Mouse (Mus musculus) megakaryocyte, embryonic 14.5 days (primary cell): ENCODE data around the gene Cdk4. TPM values are rescaled to one million over a fixed set of nuclear protein-coding genes. Genes with fewer than 3 reads are reported as not detected.

Experiments
- H3K27me3 ChIP-seq: replicated peaks from 2 replicates; pipeline ENCODE3; 2012; ENCODE audit warnings: inconsistent platforms
- H3K36me3 ChIP-seq: replicated peaks from 2 replicates; pipeline ENCODE3; 2012; ENCODE audit warnings: low read length, inconsistent platforms, mixed read lengths
- H3K4me1 ChIP-seq: 2 replicates; pipeline ENCODE4 v1.6.1; 2012; ENCODE audit warnings: inconsistent platforms
- H3K4me3 ChIP-seq: replicated peaks from 2 replicates; pipeline ENCODE3; 2012; ENCODE audit warnings: moderate library complexity, mild to moderate bottlenecking, inconsistent platforms
- H3K9me3 ChIP-seq: 2 replicates; pipeline ENCODE4 v1.6.1; 2012; ENCODE audit warnings: inconsistent platforms
- FLI1 ChIP-seq: IDR thresholded peaks from 2 replicates; pipeline ENCODE4 v1.6.1; 2012; ENCODE audit warnings: low read length, inconsistent platforms, mixed read lengths
- GATA1 ChIP-seq: IDR thresholded peaks from 3 replicates; pipeline ENCODE4 v1.6.1; 2012; ENCODE audit warnings: mixed read lengths, low read length, inconsistent platforms, borderline replicate concordance
- polyA plus RNA-seq: library from polyadenylated mRNA; stranded (reverse); fragments of >175 nt; gene quantifications from 2 replicates; pipeline ENCODE4 v1.2.3, GENCODE M21; 2012; ENCODE audit warnings: low replicate concordance; ENCODE audit not compliant: insufficient read depth

The Cdk4 gene
- polyA plus RNA-seq, 1 experiment: 833 TPM

DNA sequence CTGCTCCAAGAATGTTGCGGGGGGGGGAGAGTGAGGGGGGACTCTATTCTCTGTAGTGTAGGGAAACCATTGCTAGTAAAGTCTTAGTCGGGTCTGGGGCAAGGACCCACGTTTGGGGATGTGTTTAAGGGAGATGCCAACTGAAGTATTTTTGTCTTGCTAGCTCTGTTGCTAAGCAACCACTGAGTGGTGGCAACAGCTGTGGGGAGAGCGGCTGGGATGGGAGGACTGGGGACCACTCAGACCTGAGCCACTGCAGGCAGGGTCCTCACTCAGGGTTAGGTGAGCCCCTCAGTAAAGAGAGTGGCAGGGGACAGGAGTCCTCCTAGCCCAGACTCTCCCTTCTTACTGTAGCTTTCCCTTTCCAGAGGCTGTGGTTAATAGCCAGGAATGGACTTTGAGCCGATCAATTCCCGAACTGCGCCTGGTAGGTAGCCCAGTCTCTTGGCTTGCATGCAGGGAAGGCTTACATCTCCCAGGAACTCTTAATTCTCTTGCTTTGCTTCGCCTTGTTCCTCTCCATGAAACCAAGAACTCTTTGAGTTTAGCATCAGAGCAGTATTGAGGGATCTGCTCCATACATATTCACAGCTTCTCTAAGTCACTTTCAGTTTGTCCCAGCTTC lies 18.8 kb downstream of the Cdk4 start:
- peaks cover 27% of the 10 kb centered on the region for H3K4me1 ChIP-seq
- TF ChIP-seq FLI1 (no peak), GATA1 (no peak)
- peaks cover 6% of the 10 kb centered on the region; the same call in 1 of the 2 replicates for H3K9me3 ChIP-seq
- H3K4me3 ChIP-seq: no peak overlapping the region
- H3K36me3 ChIP-seq: peaks cover 92% of the 10 kb centered on the region
- H3K27me3 ChIP-seq: no peaks in the 10 kb centered on the region

DNA sequence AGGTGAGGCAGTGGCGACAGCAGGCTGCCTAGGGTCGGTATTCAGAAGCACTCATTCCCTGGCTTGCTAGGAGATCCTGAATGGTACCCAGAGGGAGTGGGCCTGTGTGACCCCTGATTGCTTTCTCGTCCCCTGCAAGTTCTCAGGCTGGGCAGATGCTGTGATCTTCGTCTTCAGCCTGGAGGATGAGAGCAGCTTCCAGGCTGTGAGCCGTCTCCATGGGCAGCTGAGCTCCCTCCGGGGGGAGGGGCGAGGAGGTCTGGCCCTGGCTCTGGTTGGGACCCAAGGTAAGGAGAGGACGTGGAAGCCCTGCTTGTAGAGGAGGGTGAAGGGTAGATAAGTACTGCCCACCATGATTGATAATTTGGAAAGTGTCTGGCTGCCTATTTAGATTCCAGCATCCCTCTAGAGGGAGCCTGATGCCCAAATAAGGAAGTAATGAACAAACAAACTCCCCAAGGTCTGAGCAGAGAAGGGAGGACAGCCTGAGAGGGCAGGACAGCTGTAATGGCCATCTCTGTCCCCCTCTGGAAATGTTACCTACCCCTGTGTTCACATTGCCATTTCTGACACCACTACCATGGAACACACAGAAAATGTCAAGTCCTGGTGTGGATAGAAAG lies 20.1 kb downstream of the Cdk4 start:
- no peaks in the 10 kb centered on the region for H3K27me3 ChIP-seq
- TF ChIP-seq FLI1 (no peak), GATA1 (no peak)
- H3K36me3 ChIP-seq: peaks cover 95% of the 10 kb centered on the region
- H3K4me1 ChIP-seq: peaks cover 15% of the 10 kb centered on the region
- H3K4me3 ChIP-seq: no peak overlapping the region
- peaks cover 6% of the 10 kb centered on the region; the same call in 1 of the 2 replicates for H3K9me3 ChIP-seq

DNA sequence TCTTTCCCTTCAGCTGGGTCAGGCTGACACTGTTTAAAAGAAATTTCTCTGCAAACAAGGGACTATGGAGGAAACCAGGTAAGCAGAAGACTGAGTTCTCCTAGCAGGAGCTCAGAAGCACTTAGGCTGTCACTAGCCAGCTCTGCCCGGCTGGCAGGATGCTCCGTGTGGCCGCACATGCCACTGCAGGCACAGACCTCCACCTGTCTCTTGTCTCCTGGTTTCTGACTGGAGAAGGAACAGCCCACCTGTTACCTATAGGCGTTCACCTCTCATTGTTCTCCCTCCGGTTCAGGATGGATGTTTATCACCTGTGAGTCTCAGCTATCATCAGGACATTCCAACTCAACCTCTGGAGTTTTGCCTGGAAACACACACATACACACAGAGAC lies 20.6 kb downstream of the Cdk4 start:
- Histone ChIP-seq H3K36me3 (peaks cover 96% of the 10 kb centered on the region), H3K27me3 (no peaks in the 10 kb centered on the region), H3K4me1 (peaks cover 13% of the 10 kb centered on the region)

DNA sequence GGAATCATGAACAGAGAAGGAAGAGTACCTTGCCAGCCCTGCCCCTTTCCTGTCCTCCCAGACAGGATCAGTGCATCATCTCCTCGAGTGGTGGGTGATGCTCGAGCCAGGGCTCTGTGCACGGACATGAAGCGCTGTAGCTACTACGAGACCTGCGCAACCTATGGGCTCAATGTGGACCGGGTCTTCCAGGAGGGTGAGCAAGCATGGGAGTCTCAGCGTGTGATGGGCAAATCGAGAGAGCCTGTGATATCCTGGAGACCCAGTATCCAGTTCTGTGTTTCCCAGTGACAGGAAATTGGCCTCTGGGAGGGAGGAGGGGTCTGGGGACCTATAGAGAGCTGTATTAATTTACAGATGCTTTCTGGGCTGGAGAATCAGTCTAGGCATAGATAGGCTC lies 21.7 kb downstream of the Cdk4 start:
- H3K9me3 ChIP-seq: peaks cover 6% of the 10 kb centered on the region; the same call in 1 of the 2 replicates
- TF ChIP-seq GATA1: no peak
- no peak for TF ChIP-seq FLI1
- H3K27me3 ChIP-seq: no peaks in the 10 kb centered on the region
- H3K4me1 ChIP-seq: peaks cover 13% of the 10 kb centered on the region
- peaks cover 96% of the 10 kb centered on the region for H3K36me3 ChIP-seq
- no peak overlapping the region for H3K4me3 ChIP-seq

More for the DNA sequence above, 20.6 kb downstream of the Cdk4 start:
- Histone ChIP-seq H3K9me3 (peaks cover 6% of the 10 kb centered on the region; the same call in 1 of the 2 replicates), H3K4me3 (no peak overlapping the region)
- TF ChIP-seq GATA1 (no peak), FLI1 (no peak)

DNA sequence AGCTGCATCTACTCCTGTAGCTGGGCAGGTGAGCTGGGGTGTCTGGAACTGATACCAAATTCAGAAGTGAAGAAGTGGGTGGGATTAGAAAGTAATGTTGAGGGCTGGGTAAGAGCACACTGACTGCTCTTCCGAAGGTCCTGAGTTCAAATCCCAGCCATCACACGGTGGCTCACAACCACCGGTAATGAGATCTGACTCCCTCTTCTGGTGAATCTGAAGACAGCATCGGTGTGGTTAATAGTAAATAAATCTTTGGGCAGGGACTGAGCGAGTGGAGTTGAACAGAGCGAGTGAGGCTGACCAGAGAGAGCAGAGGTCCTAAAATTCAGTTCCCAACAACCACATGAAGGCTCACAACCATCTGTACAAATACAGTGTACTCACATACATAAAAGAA lies 22.3 kb downstream of the Cdk4 start:
- no peaks in the 10 kb centered on the region for H3K27me3 ChIP-seq
- no peak overlapping the region for H3K4me3 ChIP-seq
- peaks cover 17% of the 10 kb centered on the region for H3K4me1 ChIP-seq
- peaks cover 4% of the 10 kb centered on the region; the same call in 1 of the 2 replicates for H3K9me3 ChIP-seq
- H3K36me3 ChIP-seq: peaks cover 96% of the 10 kb centered on the region
- TF ChIP-seq GATA1: no peak
- TF ChIP-seq FLI1: no peak

DNA sequence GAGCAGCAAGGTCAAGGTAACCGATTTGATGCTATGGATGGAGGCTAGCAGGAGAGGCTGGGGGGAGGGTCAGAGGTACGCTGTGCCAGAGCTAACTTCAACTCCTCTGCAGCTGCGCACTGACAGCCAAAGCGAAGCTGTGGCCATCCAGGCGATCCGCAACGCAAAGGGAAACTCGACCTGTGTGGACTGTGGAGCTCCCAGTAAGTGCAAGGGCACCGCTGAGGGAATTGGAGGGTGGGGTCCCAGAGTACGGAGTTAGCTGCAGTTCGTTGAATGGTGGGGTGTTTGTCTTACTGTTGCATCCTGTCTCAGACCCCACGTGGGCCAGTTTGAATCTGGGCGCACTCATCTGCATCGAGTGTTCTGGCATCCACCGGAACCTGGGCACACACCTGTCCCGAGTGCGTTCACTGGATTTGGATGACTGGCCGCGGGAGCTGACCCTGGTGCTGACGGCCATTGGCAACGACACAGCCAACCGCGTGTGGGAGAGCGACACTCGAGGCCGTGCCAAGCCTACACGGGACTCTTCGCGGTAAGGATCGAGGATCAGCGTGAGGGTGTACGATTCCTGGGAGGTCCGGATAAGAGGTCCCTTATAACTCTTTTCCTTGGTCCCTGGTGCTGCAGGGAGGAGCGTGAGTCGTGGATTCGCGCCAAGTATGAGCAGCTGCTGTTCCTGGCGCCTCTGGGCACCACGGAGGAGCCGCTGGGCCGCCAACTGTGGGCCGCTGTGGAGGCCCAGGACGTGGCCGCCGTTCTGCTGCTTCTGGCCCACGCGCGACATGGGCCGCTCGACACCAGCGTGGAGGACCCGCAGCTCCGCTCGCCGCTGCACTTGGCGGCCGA lies 27.5 kb downstream of the Cdk4 start:
- H3K36me3 ChIP-seq: peaks cover 96% of the 10 kb centered on the region

DNA sequence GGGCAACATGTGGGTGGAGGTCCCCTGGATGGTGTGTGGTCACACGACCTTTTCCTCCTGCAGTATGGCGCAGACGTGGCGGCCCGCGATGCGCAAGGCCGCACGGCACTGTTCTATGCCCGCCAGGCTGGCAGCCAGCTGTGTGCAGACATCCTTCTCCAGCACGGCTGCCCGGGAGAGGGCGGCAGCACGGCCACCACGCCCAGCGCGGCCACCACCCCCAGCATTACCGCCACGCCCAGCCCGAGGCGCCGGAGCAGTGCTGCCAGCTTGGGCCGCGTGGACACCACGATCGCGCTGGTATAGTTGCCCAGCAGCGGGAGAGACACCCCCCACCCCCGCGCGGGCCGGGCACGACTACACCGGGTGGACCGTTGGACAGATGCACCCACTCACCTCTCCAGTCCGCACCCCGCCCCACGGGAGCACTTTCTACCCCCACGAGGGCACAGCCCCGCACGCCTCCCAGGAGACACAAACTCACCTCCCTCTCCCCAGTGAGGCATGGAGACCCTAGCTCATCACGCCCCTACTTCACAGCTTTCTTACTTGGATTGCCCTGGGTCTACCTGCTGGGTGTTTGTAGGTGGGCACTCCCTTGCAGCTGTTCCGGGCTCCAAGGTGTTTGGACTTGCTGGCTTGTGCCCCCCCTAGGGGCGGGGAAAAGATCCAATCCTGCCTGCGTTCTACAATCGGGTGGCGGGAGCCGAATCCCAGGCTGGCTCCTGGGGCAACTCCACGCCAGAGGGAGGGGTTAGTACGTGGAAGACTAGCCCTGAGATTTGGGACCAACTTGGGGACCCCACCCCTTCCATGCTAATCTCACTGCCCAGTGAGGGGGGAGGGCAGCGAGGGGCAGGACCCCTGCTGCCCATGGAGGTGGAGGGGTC lies 28.4 kb downstream of the Cdk4 start:
- Histone ChIP-seq H3K4me3 (no peak overlapping the region), H3K9me3 (peaks cover 9% of the 10 kb centered on the region), H3K36me3 (peaks cover 98% of the 10 kb centered on the region), H3K27me3 (no peaks in the 10 kb centered on the region), H3K4me1 (peaks cover 49% of the 10 kb centered on the region)
- TF ChIP-seq FLI1: no peak
- TF ChIP-seq GATA1: no peak

More for the DNA sequence above, 27.5 kb downstream of the Cdk4 start:
- H3K9me3 ChIP-seq: peaks cover 9% of the 10 kb centered on the region
- H3K4me3 ChIP-seq: no peak overlapping the region
- no peak for TF ChIP-seq GATA1
- TF ChIP-seq FLI1: no peak
- H3K27me3 ChIP-seq: no peaks in the 10 kb centered on the region
- peaks cover 45% of the 10 kb centered on the region for H3K4me1 ChIP-seq

DNA sequence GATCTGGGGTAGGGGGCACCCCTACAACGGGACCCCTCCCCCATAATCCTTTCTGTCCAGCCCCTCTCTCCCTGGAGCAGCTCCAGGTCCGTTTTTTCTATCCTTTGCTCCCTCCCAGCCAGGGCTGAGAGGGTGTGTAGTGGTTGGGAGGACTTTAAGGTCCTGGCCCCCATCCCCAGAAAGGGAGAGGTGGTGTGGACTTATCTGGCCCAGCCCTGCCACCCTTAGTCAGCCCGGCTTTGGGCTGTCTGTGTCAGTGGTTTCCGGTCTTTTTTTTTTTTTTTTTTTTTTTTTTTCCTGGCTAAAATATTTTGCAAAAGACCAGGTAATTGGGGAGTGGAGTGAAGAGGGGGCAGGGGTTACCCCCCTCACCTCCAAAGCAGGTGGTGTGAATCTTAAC lies 29.4 kb downstream of the Cdk4 start:
- Histone ChIP-seq H3K36me3 (peaks cover 98% of the 10 kb centered on the region), H3K27me3 (no peaks in the 10 kb centered on the region), H3K9me3 (peaks cover 9% of the 10 kb centered on the region), H3K4me3 (no peak overlapping the region), H3K4me1 (peaks cover 53% of the 10 kb centered on the region)
- TF ChIP-seq FLI1 (no peak), GATA1 (no peak)

DNA sequence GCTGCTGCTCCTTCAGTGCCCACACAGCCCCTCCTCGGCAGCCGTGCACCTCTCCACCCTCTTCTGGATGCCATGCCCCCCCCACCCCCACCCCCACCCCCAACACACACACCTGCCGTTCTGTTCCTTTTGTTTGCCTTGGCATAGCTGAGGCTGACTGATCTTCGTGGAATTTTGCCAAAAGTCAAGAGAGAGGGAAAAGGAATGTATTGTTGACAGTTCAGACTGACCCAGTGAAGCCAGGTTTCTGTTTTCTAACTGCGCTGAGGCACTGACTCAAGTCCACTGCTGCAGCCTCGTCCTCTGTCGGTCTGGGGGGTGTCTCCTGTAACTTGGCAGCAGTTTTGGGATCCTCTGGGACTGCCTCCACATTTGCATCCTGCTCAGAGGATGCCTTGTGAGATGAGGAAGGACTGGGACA lies 31.1 kb downstream of the Cdk4 start:
- peaks cover 99% of the 10 kb centered on the region for H3K36me3 ChIP-seq
- TF ChIP-seq FLI1: no peak
- TF ChIP-seq GATA1: no peak
- H3K9me3 ChIP-seq: peaks cover 9% of the 10 kb centered on the region
- no peak overlapping the region for H3K4me3 ChIP-seq
- no peaks in the 10 kb centered on the region for H3K27me3 ChIP-seq
- H3K4me1 ChIP-seq: peaks cover 69% of the 10 kb centered on the region
